Mouse (Mus musculus) erythroid progenitor cell, adult 5-6 weeks (primary cell): ENCODE data around the gene Vmn1r82. TPM values are rescaled to one million over a fixed set of nuclear protein-coding genes. Genes with fewer than 3 reads are reported as not detected.

Source experiments
- ATAC-seq: replicated peaks from 2 replicates; pipeline ENCODE4 v1.8.0; 2016; ENCODE audit warnings: moderate number of reproducible peaks, mild to moderate bottlenecking, moderate TSS enrichment, inconsistent platforms; ENCODE audit not compliant: poor library complexity, low FRiP score, severe bottlenecking
- total RNA-seq, 2 experiments: library from RNA; stranded (forward) in 1 of 2; stranded (reverse) in 1 of 2; fragments of 150-400 nt in 1 of 2; fragments of 186-747, 209-891 nt in 1 of 2; gene quantifications; 2 replicates each; pipeline versions ENCODE4 v1.2.3 to v1.2.4; 2015 to 2017; ENCODE audit warnings: low replicate concordance in 2 of 2

Gene Vmn1r82
- total RNA-seq (2015; ENCODE audit: low replicate concordance) (not detected in 2 replicates), total RNA-seq (2017; ENCODE audit: low replicate concordance) (not detected in 2 replicates)

GRCm38 (mm10) chr7:12300130-12300529, at the start of gene Vmn1r82:
Vmn1r82 (plus strand) TSS chr7:12300430.
- ATAC-seq: no peak

GRCm38 (mm10) chr7:12268169-12268568, 32.1 kb upstream of the Vmn1r82 start, which contains the start of gene Vmn1r81:
Vmn1r81 (minus strand) TSS chr7:12268269.
- ATAC-seq: no peak

GRCm38 (mm10) chr7:12329381-12329780, 29.2 kb downstream of the Vmn1r82 start, which contains the start of gene Vmn1r83:
Vmn1r83 (minus strand) TSS chr7:12329481.
- ATAC-seq: no peak

Other genes starting within 250 kb of the Vmn1r82 start
- gene Vmn1r78, start 150.2 kb upstream of the Vmn1r82 start, total RNA-seq (2015; ENCODE audit: low replicate concordance): not detected in 2 replicates
- gene Vmn1r78, start 150.2 kb upstream of the Vmn1r82 start, total RNA-seq (2017; ENCODE audit: low replicate concordance): not detected in 2 replicates
- gene Vmn1r79, start 129.2 kb upstream of the Vmn1r82 start, total RNA-seq (2015; ENCODE audit: low replicate concordance): not detected in 2 replicates
- not detected in 2 replicates for gene Vmn1r79, start 129.2 kb upstream of the Vmn1r82 start, total RNA-seq (2017; ENCODE audit: low replicate concordance)
- gene Vmn1r80, start 111.1 kb upstream of the Vmn1r82 start, total RNA-seq (2015; ENCODE audit: low replicate concordance): not detected in 2 replicates
- gene Vmn1r80, start 111.1 kb upstream of the Vmn1r82 start, total RNA-seq (2017; ENCODE audit: low replicate concordance): not detected in 2 replicates
- not detected in 2 replicates for gene Vmn1r81, start 32.2 kb upstream of the Vmn1r82 start, total RNA-seq (2015; ENCODE audit: low replicate concordance)
- gene Vmn1r81, start 32.2 kb upstream of the Vmn1r82 start, total RNA-seq (2017; ENCODE audit: low replicate concordance): not detected in 2 replicates
- not detected in 2 replicates for gene Vmn1r83, start 29.1 kb downstream of the Vmn1r82 start, total RNA-seq (2015; ENCODE audit: low replicate concordance)
- not detected in 2 replicates for gene Vmn1r83, start 29.1 kb downstream of the Vmn1r82 start, total RNA-seq (2017; ENCODE audit: low replicate concordance)
- not detected in 2 replicates for gene Vmn1r84, start 68.8 kb downstream of the Vmn1r82 start, total RNA-seq (2015; ENCODE audit: low replicate concordance)
- gene Vmn1r84, start 68.8 kb downstream of the Vmn1r82 start, total RNA-seq (2017; ENCODE audit: low replicate concordance): not detected in 2 replicates
- not detected in 2 replicates for gene Zfp551, start 122.3 kb downstream of the Vmn1r82 start, total RNA-seq (2015; ENCODE audit: low replicate concordance)
- not detected in 2 replicates for gene Zfp551, start 122.3 kb downstream of the Vmn1r82 start, total RNA-seq (2017; ENCODE audit: low replicate concordance)
- gene Zfp606, start 177.9 kb downstream of the Vmn1r82 start, total RNA-seq (2015; ENCODE audit: low replicate concordance): 4.0 TPM in 1 of 2 replicates, not detected in the other
- 1.8 TPM in 1 of 2 replicates, not detected in the other for gene Zfp606, start 177.9 kb downstream of the Vmn1r82 start, total RNA-seq (2017; ENCODE audit: low replicate concordance)
- not detected in 2 replicates for gene 2900092C05Rik, start 212.1 kb downstream of the Vmn1r82 start, total RNA-seq (2015; ENCODE audit: low replicate concordance)
- gene 2900092C05Rik, start 212.1 kb downstream of the Vmn1r82 start, total RNA-seq (2017; ENCODE audit: low replicate concordance): not detected in 2 replicates